Mouse (Mus musculus): ENCODE measurements around the gene Ptprk. TPM values are rescaled to one million over a fixed set of nuclear protein-coding genes. Genes with fewer than 3 reads are reported as not detected.

The Ptprk gene
- polyA plus RNA-seq, 1 experiment from 2014 or later, result 45.5 TPM

DNA sequence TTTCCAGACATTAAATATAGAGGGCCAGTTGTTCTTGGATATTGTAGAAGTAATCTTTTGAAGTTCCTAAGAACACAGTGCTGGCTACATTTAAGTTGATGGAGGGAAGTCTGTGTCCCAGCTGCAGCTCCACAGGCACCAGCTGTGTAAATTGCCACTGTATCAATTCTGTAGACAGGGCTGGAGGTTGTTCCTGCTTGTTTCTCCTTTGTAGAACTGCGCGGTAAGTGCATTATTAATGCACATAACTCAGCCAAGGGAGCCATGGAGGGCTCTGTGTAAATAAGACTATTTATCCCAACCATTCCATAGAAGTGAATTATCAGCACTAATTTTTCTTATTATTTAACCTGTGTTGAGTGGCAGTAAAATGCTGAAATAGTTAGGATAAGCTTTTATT, 186.0 kb downstream of the Ptprk start:
- ATAC-seq (ENCODE audit: borderline replicate concordance, extremely low read depth, low FRiP score, low TSS enrichment), result no peak
- H3K4me1 ChIP-seq, result no peaks in the 10 kb centered on the region
- no peak overlapping the region for H3K4me2 ChIP-seq
- no peak overlapping the region for H3K9ac ChIP-seq
- no peak overlapping the region for H3K4me3 ChIP-seq
- WGBS, result 90% methylated on average over 2 of the region's 2 CpGs
- H3K9me3 ChIP-seq, result no peaks in the 10 kb centered on the region
- H3K27ac ChIP-seq, result no peak overlapping the region
- no peaks in the 10 kb centered on the region for H3K27me3 ChIP-seq
- no peaks in the 10 kb centered on the region for H3K36me3 ChIP-seq

DNA sequence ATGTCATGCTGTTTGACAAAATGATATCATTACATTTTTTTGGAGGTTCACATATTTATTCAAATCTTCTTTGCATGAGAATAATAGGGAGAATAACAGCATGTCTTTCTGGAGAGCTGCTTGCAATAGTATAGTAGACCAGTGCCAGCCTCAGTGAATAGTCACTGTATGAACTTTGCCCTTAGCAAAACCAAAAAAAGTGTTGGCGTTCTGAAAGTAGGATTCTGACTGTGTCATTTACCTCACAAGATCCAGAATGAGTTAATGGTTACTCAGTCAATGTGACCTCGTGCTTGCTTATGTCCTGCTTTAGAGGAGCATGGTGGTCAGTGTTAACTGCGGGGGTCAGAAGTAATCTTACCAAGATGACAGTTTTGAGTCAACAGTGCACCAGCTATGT, 187.5 kb downstream of the Ptprk start:
- Histone ChIP-seq H3K4me1 (no peaks in the 10 kb centered on the region), H3K27me3 (no peaks in the 10 kb centered on the region), H3K36me3 (peaks cover 8% of the 10 kb centered on the region), H3K4me3 (no peak overlapping the region), H3K9ac (no peak overlapping the region), H3K9me3 (no peaks in the 10 kb centered on the region), H3K27ac (no peak overlapping the region), H3K4me2 (no peak overlapping the region)
- 71% methylated on average over 3 of the region's 3 CpGs for WGBS
- no peak for ATAC-seq (ENCODE audit: borderline replicate concordance, extremely low read depth, low FRiP score, low TSS enrichment)

DNA sequence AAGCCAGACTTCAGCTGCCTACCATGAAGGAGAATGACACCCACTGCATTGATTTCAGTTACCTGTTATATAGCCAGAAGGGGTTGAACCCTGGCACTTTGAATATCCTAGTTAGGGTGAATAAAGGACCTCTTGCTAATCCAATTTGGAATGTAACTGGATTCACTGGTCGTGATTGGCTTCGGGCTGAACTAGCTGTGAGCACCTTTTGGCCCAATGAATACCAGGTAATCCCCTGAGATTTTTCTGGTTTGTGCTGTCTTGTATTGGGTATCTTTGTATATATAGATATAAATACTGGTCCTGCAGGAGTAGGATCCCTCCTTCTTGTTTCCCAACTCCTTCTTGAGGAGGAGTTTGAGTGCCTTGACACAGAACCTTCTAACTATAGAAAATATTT, 188.9 kb downstream of the Ptprk start:
- WGBS, result 90% methylated on average over 2 of the region's 2 CpGs
- no peaks in the 10 kb centered on the region for H3K9me3 ChIP-seq
- H3K4me2 ChIP-seq, result no peak overlapping the region
- H3K27me3 ChIP-seq, result no peaks in the 10 kb centered on the region
- H3K27ac ChIP-seq, result no peak overlapping the region
- H3K4me1 ChIP-seq, result no peaks in the 10 kb centered on the region
- no peak overlapping the region for H3K9ac ChIP-seq
- no peak overlapping the region for H3K4me3 ChIP-seq
- ATAC-seq (ENCODE audit: borderline replicate concordance, extremely low read depth, low FRiP score, low TSS enrichment), result no peak
- H3K36me3 ChIP-seq, result peaks cover 10% of the 10 kb centered on the region

DNA sequence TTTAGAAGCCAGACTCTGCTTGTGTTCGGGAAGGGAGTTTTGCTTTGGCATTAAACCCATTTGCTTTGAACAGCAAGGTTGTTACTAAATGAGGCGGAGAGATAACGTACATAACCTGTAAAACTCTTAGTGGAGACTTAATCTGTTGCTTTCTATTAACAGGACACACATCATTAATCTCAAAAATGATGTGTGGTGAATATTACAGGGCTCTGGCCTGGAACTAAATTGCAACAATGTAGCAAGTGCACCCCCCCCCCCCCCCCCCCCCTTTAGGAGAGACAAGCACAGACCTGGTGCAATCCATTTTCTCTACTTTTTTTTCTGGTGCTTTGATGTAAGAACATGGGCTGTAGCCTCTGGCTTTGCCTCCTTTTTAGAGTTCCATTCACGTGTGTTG, 195.7 kb downstream of the Ptprk start:
- no peak for ATAC-seq (ENCODE audit: borderline replicate concordance, extremely low read depth, low FRiP score, low TSS enrichment)
- Histone ChIP-seq H3K36me3 (peaks cover 10% of the 10 kb centered on the region), H3K4me2 (no peak overlapping the region), H3K4me3 (no peak overlapping the region), H3K4me1 (no peaks in the 10 kb centered on the region), H3K9me3 (no peaks in the 10 kb centered on the region), H3K27ac (no peak overlapping the region), H3K9ac (no peak overlapping the region), H3K27me3 (no peaks in the 10 kb centered on the region)
- WGBS, result 63% methylated on average over 4 of the region's 4 CpGs

DNA sequence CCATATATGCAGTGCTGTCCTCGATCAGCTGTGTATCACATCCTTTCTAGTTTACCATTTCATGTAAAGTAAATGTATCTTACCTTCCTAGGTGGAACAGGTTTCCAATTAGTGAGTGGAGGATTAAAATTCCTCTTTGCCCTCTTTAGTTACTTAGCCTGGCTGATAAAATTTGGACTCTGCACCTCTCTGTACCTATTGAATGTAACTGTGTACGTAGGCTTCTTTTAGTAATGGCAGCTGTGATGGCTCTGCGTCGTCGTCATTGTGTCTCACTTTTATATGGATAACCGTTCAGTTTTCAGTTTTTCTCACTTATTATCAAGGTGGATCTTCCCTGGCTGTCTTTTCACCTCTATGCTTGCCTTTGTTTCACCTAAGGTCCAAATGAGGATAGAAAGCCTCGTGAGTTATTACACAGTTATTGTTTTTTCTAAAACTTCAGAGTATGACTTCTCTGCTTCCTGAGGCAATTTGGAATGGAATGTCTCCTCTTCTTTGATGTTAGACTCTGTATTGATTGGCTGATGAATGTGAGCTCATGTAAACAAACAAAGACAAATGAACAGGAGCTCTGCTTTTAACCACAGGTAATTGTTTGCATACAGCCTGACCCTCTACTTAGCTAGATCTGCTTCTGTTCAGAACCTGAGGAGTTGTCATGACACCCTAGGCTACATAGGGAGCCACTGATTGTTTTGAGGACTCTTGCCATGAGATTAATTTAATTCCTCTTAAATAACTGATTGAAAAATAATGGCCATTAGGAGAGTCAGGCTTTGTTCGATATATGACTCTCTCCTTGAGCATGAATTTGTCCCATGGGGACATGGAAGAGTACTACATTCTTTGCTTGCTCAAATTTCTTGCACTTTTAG, 197.3 kb downstream of the Ptprk start:
- 77% methylated on average over 8 of the region's 8 CpGs for WGBS
- no peaks in the 10 kb centered on the region for H3K4me1 ChIP-seq

DNA sequence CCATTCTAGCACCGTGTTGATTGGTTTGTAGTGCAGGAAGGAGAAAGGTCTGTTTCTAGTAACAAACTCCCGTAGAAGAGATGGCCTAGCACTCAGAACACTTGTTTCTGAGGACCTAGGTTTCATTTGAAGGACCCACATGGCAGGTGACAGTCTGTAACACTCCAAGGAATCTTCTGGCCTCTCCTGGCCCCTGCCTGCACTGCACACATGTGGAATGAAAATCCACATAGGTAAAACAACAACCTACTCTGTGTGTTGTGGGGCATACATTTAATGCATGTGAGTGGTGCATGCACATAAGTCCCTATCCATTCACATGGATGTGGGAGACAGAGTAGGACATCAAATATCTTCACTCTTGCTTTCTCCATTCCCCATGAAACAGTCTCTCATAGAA, 204.1 kb downstream of the Ptprk start:
- Histone ChIP-seq H3K4me2 (no peak overlapping the region), H3K9me3 (no peaks in the 10 kb centered on the region), H3K27me3 (no peaks in the 10 kb centered on the region), H3K9ac (no peak overlapping the region), H3K27ac (no peak overlapping the region), H3K36me3 (no peaks in the 10 kb centered on the region), H3K4me1 (no peaks in the 10 kb centered on the region), H3K4me3 (no peak overlapping the region)
- 85% methylated on average over 2 of the region's 2 CpGs for WGBS
- no peak for ATAC-seq (ENCODE audit: borderline replicate concordance, extremely low read depth, low FRiP score, low TSS enrichment)

More for the DNA sequence above, 197.3 kb downstream of the Ptprk start:
- ATAC-seq (ENCODE audit: borderline replicate concordance, extremely low read depth, low FRiP score, low TSS enrichment), result no peak
- no peaks in the 10 kb centered on the region for H3K9me3 ChIP-seq
- 0 out of 2 replicates have a peak, but pooled peaks cover 2% of the 10 kb centered on the region for H3K36me3 ChIP-seq
- no peaks in the 10 kb centered on the region for H3K27me3 ChIP-seq
- H3K27ac ChIP-seq, result no peak overlapping the region
- no peak overlapping the region for H3K4me2 ChIP-seq
- H3K9ac ChIP-seq, result no peak overlapping the region
- H3K4me3 ChIP-seq, result no peak overlapping the region

DNA sequence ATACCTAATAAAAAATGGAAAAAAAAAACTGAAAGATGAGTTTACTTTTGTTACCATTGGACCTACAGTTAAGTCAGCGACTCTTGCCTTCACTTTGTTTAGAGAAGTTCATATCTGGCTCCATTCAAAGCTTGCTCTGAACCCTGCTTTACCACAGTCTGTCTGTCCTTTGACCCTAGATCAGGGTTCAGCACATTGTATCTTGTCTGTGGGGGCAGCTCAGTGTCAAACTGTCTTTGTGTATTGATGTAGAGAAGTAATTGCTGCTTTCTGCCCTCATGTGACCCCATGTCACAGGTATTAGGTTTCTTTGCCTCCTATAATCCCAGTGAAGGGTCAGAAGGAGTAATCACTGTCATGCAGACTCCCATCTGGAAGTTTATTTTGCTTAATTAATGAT, 222.9 kb downstream of the Ptprk start:
- no peaks in the 10 kb centered on the region for H3K9me3 ChIP-seq
- no peaks in the 10 kb centered on the region for H3K27me3 ChIP-seq
- ATAC-seq (ENCODE audit: borderline replicate concordance, extremely low read depth, low FRiP score, low TSS enrichment), result no peak
- H3K4me3 ChIP-seq, result no peak overlapping the region
- H3K27ac ChIP-seq, result no peak overlapping the region
- 33% methylated on average over 1 of the region's 1 CpGs for WGBS
- H3K4me2 ChIP-seq, result no peak overlapping the region
- H3K4me1 ChIP-seq, result peaks cover 3% of the 10 kb centered on the region; the same call in 1 of the 2 replicates
- H3K9ac ChIP-seq, result no peak overlapping the region
- H3K36me3 ChIP-seq, result no peaks in the 10 kb centered on the region

DNA sequence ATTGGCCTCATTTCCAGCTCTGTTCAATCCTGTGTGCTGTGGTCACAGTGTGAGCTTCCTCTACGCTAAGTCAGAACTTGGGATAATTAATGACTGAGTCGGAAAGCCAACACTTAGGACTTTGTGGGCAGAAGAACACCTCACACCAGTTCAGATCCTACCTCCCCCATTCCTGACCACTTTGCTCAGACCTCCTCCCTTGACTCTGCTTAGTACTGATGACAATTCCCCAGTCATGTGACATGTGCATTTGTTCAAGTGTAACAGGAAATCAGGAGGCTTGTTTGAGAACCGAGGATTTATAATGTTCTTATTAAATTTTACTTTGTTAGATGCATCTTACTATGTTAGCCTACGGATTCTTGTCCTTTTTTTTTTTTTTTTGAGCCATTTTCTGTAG, 224.6 kb downstream of the Ptprk start:
- 73% methylated on average over 4 of the region's 4 CpGs for WGBS
- Histone ChIP-seq H3K27me3 (no peaks in the 10 kb centered on the region), H3K36me3 (no peaks in the 10 kb centered on the region), H3K27ac (no peak overlapping the region), H3K9me3 (no peaks in the 10 kb centered on the region), H3K4me3 (no peak overlapping the region), H3K9ac (no peak overlapping the region), H3K4me2 (no peak overlapping the region), H3K4me1 (peaks cover 3% of the 10 kb centered on the region; the same call in 1 of the 2 replicates)
- no peak for ATAC-seq (ENCODE audit: borderline replicate concordance, extremely low read depth, low FRiP score, low TSS enrichment)

DNA sequence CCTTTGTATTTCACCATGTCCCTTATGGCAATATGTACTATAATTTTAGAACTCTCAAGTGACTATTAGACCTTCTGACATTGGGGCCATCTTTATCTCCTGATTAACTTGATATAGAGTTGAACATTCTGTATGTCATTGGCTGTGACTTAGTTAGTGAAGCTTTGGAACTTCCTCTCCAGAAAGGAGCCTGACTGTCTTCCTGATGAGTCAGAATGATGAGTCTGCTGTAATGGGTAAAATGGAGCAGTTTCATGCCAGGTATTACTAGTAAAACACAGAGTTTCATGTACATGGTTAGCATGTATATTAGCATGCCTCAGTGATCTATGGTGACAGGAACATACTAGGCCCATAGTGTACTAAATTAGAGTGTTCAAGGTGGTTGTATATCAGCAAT, 229.2 kb downstream of the Ptprk start:
- H3K4me1 ChIP-seq, result no peaks in the 10 kb centered on the region
- no peak for ATAC-seq (ENCODE audit: borderline replicate concordance, extremely low read depth, low FRiP score, low TSS enrichment)
- no peak overlapping the region for H3K4me3 ChIP-seq
- H3K9ac ChIP-seq, result no peak overlapping the region
- no peaks in the 10 kb centered on the region for H3K36me3 ChIP-seq
- H3K27ac ChIP-seq, result no peak overlapping the region
- no peak overlapping the region for H3K4me2 ChIP-seq
- H3K9me3 ChIP-seq, result no peaks in the 10 kb centered on the region
- no peaks in the 10 kb centered on the region for H3K27me3 ChIP-seq

DNA sequence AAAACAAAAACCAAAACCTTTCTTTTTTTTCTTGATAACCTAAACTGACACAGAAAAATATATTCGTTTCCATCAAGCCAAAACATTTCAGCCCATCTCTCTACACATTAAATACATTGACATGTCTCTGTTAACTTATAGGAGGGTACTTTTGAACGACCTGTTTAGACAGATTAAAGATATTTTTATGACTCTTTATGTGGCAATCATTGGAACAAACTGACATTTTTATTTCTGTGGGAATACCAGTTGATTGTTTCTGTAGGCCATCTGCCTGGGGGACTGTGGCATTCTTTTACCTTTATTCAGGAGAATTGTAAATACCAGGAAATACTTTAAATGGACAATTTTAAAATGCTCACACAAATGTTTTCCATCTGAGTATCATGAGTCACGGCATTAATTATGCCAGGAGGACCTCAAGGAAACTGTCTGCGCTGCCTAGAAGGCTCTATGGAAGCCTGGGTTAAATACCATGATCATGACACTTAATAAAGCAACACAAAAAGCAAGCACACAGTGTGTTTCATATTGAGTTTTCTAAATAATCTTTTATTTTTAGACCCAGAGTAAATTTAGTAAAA, 229.8 kb downstream of the Ptprk start:
- no peak for ATAC-seq (ENCODE audit: borderline replicate concordance, extremely low read depth, low FRiP score, low TSS enrichment)
- Histone ChIP-seq H3K36me3 (no peaks in the 10 kb centered on the region), H3K4me1 (no peaks in the 10 kb centered on the region), H3K4me2 (no peak overlapping the region), H3K4me3 (no peak overlapping the region), H3K27me3 (no peaks in the 10 kb centered on the region), H3K9me3 (no peaks in the 10 kb centered on the region), H3K27ac (no peak overlapping the region), H3K9ac (no peak overlapping the region)
- 70% methylated on average over 4 of the region's 4 CpGs for WGBS

DNA sequence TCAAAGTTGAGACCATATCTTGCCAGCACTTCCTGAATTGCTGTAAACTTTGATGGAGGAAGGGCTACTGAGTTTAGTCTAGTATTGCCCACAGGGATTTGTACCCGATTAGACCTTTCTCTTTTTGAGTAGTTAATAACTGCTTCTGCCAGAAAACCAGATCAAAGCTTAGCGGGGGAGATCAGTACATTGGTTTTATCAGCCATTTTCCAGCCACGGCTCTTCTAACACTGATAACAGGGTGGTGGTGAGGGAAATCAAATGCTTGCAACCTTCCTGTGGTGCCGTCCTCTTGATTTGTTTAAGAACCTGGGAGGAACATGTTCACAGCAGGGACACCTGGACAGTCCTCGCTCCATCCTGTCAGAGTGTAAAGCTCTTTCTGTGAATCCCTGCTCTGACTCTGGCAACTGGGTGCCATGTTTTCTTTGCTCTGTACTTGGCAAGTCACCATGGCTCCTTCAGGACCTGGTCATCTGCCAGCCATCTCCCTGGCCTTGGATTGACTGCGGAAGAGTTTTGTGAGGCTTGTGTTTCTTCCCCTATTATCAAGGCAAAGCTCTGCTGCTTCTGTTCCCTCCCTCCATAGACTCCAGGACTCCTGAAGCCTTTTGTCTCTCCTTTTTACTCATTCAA, 231.9 kb downstream of the Ptprk start:
- Histone ChIP-seq H3K9ac (no peak overlapping the region), H3K27ac (peak overlapping the region; percentile 30; the same call in 1 of the 2 replicates), H3K4me2 (no peak overlapping the region), H3K4me1 (no peaks in the 10 kb centered on the region), H3K4me3 (no peak overlapping the region), H3K9me3 (no peaks in the 10 kb centered on the region), H3K27me3 (no peaks in the 10 kb centered on the region), H3K36me3 (no peaks in the 10 kb centered on the region)
- ATAC-seq (ENCODE audit: borderline replicate concordance, extremely low read depth, low FRiP score, low TSS enrichment), result peak; percentile 59; the same call in 1 of the 2 replicates
- WGBS, result 30% methylated on average over 6 of the region's 6 CpGs

DNA sequence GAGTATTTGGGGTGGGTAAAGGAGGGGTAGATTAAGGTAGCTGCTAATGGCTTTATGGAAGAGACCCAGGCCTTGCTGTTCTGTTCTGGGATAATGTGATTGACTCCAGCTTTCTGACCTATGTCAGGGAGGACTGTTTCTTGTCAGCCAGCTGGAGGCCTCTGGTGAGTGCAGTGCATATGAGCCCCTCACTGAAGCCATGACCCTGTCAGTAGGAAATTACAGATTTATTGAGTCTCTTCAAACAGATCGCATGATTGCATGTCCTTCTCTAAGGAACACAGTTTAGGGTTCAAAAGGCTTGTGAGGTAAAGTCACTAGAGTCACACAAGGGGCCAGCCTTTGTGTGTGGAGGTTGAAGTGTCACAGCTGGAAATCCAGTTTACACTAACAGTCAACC, 236.7 kb downstream of the Ptprk start:
- Histone ChIP-seq H3K36me3 (no peaks in the 10 kb centered on the region), H3K4me1 (no peaks in the 10 kb centered on the region), H3K27ac (no peak overlapping the region), H3K9ac (no peak overlapping the region), H3K4me3 (no peak overlapping the region), H3K9me3 (no peaks in the 10 kb centered on the region), H3K27me3 (no peaks in the 10 kb centered on the region), H3K4me2 (no peak overlapping the region)
- WGBS, result 34% methylated on average over 1 of the region's 1 CpGs
- no peak for ATAC-seq (ENCODE audit: borderline replicate concordance, extremely low read depth, low FRiP score, low TSS enrichment)

All from lung, embryonic 15.5 days (tissue).